Mouse (Mus musculus) cerebellum, adult 2 months (tissue): Measurements from ENCODE around the gene Cipc. TPM values are rescaled to one million over a fixed set of nuclear protein-coding genes. Genes with fewer than 3 reads are reported as not detected.

Experiments
- DNase-seq, 2 experiments: peaks; one replicate each; pipeline ENCODE4 v3.0.0; 2021
- H3K27ac ChIP-seq: fragments of 200-500 bp; 2 replicates; pipeline ENCODE4 v1.5.1; 2012; ENCODE audit warnings: low read length, control low read depth, inconsistent platforms; ENCODE audit not compliant: insufficient read depth
- H3K27me3 ChIP-seq: fragments of 200-500 bp; 2 replicates; pipeline ENCODE4 v1.6.1; 2012; ENCODE audit warnings: inconsistent platforms, mild to moderate bottlenecking, low read length, moderate library complexity; ENCODE audit not compliant: control insufficient read depth, insufficient read depth
- H3K4me1 ChIP-seq: fragments of 200-500 bp; 2 replicates; pipeline ENCODE4 v1.6.1; 2011; ENCODE audit warnings: low read length; ENCODE audit not compliant: control insufficient read depth, insufficient read depth
- H3K4me3 ChIP-seq: fragments of 200-500 bp; replicated peaks from 2 replicates; pipeline ENCODE3; 2011; ENCODE audit warnings: mild to moderate bottlenecking, low read depth, low read length, control low read depth; ENCODE audit not compliant: insufficient read depth
- CTCF ChIP-seq: fragments of 200-500 bp; IDR thresholded peaks from 2 replicates; pipeline ENCODE4 v1.5.1; 2011; ENCODE audit warnings: low read depth, mild to moderate bottlenecking, control low read depth, low read length, moderate library complexity, borderline replicate concordance; ENCODE audit not compliant: insufficient read depth
- POLR2A ChIP-seq: fragments of 200-500 bp; IDR thresholded peaks from 2 replicates; pipeline ENCODE4 v1.6.1; 2011; ENCODE audit warnings: low read length, control low read depth, borderline replicate concordance; ENCODE audit not compliant: insufficient read depth
- WGBS: fragments of 180-500 bp; shearing (Covaris S2); methylation state at CpG from one replicate; pipeline ENCODE4 v1.1.7; 2018; 5-methylcytosine and 5-hydroxymethylcytosine counted together
- polyA plus RNA-seq: library from polyadenylated mRNA; depleted of rRNA; stranded (reverse); fragments of >200 nt; gene quantifications from 2 replicates; pipeline ENCODE4 v1.2.3, GENCODE M21; 2012

Cipc gene
- polyA plus RNA-seq, 1 experiment = 127 TPM

DNA sequence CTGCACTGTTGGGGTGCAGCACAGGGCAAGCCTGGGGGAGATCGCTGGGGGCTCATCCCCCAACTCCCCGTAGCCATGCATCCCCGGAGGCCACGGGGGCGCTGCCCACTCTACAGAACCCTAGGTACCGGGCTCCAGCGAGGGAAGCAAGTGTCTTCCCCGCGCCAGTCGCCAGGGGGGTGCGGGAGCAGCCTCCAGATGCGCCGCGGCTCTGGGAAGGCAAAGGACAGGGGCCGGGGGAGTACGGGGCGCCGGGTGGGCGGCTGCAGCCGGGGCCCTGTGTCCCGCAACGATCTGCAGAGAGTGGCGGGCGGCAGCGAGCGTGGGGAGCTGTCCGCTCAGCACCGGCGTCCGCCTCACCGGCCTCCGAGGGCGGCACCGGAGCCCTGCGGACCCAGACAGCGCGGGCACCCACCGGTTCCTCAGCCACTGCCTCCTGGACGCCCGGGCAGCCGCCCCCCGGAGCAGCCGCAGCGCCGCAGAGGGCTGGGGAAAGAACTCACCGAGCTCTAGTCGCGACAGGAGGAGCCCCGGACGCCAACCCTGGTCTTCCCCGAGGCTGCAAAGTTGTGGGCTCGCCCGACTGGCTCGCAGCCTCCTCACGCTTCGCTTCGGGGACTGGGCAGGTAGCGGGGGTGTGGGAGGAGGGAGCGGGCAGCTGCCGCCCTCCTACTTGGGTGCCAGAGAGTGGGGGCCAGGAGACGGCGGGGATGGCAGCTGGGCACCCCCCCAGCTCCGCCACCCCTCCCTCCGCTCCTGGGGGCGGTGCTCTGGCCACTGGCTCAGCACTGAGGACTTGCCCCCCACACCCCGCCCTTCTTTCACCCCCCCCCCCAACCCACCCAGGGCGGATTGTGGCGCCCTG is 43.3 kb downstream of the Cipc start, which contains the start of gene Zdhhc22:
Gene Zdhhc22 (minus strand): TSS at position 541 of the 865 bp plus-strand sequence.
- Histone ChIP-seq H3K27ac (peak within 1 kb of the TSS; percentile 73), H3K4me1 (peaks cover 19% of the 10 kb centered on the region), H3K27me3 (no peaks in the 10 kb centered on the region), H3K4me3 (peak within 1 kb of the TSS; percentile 85)
- DNase-seq = peak; percentile 59 to 69
- under 1% methylated on average over 62 of the region's 68 CpGs for WGBS
- TF ChIP-seq POLR2A = no peak
- TF ChIP-seq CTCF = peak; percentile 28

GRCm38 (mm10) chr12:86990755-86991110 is 43.9 kb downstream of the Cipc start:
- no peak for TF ChIP-seq POLR2A
- TF ChIP-seq CTCF = no peak
- Histone ChIP-seq H3K4me1 (peaks cover 19% of the 10 kb centered on the region), H3K27me3 (no peaks in the 10 kb centered on the region), H3K4me3 (peak overlapping the region; percentile 85), H3K27ac (no peak overlapping the region)
- 38% methylated on average over 1 of the region's 2 CpGs for whole genome bisulfite sequencing
- no peak for DNase-seq

DNA sequence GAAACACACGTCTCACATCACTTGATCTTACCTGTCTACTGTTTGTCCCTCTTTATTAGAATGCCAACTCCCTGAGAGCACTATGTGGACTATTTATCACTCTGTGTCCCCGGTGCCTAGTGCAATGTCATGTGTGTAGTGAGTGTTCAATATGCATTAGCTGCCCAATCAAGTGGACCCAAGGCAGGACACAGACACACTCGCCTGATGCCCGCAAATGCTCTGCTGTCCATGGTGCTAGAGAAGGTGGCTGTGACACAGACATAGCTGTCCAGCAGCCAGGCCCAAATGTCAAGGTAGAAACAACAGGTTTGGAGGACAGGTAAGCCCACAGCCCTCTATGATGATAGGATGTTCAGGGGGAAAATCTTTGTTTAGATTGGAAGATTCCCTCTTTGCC is 47.3 kb downstream of the Cipc start:
- DNase-seq = no peak
- TF ChIP-seq POLR2A (no peak), CTCF (no peak)

GRCm38 (mm10) chr12:86994776-86995175 is 47.9 kb downstream of the Cipc start:
- Histone ChIP-seq H3K27ac (no peak overlapping the region), H3K4me3 (no peak overlapping the region), H3K4me1 (peaks cover 22% of the 10 kb centered on the region), H3K27me3 (no peaks in the 10 kb centered on the region)
- no peak for DNase-seq
- 29% methylated on average over 3 of the region's 3 CpGs for WGBS
- TF ChIP-seq CTCF = no peak
- no peak for TF ChIP-seq POLR2A

More for the DNA sequence above, 47.3 kb downstream of the Cipc start:
- WGBS = 85% methylated on average over 4 of the region's 4 CpGs
- Histone ChIP-seq H3K27ac (no peak overlapping the region), H3K27me3 (no peaks in the 10 kb centered on the region), H3K4me1 (peaks cover 18% of the 10 kb centered on the region), H3K4me3 (no peak overlapping the region)

- Histone ChIP-seq H3K4me3 (no peak overlapping the region), H3K27me3 (no peaks in the 10 kb centered on the region), H3K27ac (no peak overlapping the region), H3K4me1 (peaks cover 26% of the 10 kb centered on the region)
- no peak for DNase-seq
- no peak for TF ChIP-seq CTCF
- TF ChIP-seq POLR2A = no peak
- 85% methylated on average over 6 of the region's 6 CpGs for WGBS
These were observed 49.1 kb downstream of the Cipc start for GRCm38 (mm10) chr12:86995931-86996330.

- H3K4me1 ChIP-seq = peaks cover 25% of the 10 kb centered on the region
- H3K27ac ChIP-seq = no peak overlapping the region
- no peak overlapping the region for H3K4me3 ChIP-seq
- no peaks in the 10 kb centered on the region for H3K27me3 ChIP-seq
- no peak for DNase-seq
- WGBS = 94% methylated on average over 4 of the region's 4 CpGs
- no peak for TF ChIP-seq POLR2A
- peak; percentile 37; the same call in 1 of the 2 replicates for TF ChIP-seq CTCF
These were observed 51.9 kb downstream of the Cipc start for GRCm38 (mm10) chr12:86998699-86999098.

DNA sequence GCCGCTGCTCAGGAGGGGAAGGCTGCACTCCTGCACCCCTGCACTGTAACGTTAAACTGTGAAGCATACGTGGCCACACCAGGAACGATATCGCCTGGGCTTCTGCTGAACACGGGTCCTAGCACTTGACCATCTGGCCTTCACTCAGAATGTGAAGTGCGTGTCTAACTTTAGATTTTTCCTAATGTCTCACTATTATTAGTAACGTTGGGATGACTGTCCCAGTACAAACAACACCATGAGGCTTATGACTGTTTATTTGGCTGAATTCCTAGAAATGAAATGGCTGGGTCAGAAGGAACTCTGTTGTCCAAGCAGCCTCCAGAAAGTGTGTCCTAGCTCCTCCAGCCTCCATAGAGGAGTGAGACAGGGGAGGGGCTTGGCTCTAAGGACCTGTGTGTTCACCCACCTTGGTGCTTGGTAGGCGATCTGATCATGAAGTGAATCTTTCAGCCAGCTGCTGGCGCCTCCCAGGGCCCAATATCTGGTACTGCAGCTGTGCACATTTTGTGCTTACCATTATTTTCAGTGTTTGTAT is 52.5 kb downstream of the Cipc start:
- DNase-seq = peak; percentile 49 to 74
- 26% methylated on average over 10 of the region's 10 CpGs for WGBS
- TF ChIP-seq CTCF (peak; percentile 50; the same call in 1 of the 2 replicates), POLR2A (no peak)
- no peak overlapping the region for H3K27ac ChIP-seq
- H3K4me1 ChIP-seq = peaks cover 24% of the 10 kb centered on the region
- H3K27me3 ChIP-seq = no peaks in the 10 kb centered on the region
- H3K4me3 ChIP-seq = no peak overlapping the region

DNA sequence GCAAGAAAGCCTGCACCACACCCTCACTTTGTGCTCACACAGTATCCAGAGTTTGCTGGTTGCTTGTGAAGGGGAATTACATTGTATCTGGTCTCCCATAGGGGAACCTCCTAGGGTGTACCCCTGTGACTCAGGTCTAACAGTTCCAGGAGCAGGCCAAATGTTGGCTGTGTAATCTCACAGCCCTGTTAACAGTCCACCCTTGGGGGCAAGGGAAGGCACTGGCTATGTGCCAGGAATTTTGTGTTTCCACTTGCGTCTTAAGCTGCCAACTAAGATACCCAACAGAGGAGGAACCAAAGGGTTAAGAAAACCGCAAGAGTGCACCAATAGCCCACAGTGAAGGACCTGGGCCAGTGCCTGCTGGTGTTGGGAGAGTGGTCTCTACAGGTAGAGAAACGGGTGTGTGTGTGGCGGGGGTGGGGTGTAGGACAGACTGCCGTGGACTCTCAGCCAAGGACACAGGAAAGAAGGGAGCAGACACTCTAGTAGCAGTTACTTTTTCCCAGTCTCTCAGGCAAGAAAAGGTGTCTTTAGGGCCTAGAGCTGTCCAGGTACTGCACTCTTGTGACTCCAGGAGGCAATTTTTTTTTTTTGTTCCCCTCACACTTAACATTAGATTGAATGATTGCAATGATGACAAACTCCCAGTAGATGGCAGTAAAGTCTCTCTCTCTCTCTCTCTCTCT is 53.5 kb downstream of the Cipc start:
- H3K27me3 ChIP-seq = no peaks in the 10 kb centered on the region
- no peak overlapping the region for H3K27ac ChIP-seq
- TF ChIP-seq CTCF (0 out of 2 replicates have a peak, but pooled peaks have one; percentile 21), POLR2A (no peak)
- H3K4me1 ChIP-seq = peaks cover 18% of the 10 kb centered on the region
- no peak overlapping the region for H3K4me3 ChIP-seq
- peak; percentile 38 to 54 for DNase-seq
- 18% methylated on average over 5 of the region's 5 CpGs for WGBS
